Mouse (Mus musculus) forebrain, embryonic 13.5 days (tissue): Measurements from ENCODE around the gene Syndig1. TPM values are rescaled to one million over a fixed set of nuclear protein-coding genes. Genes with fewer than 3 reads are reported as not detected.

ENCODE experiments used
- ATAC-seq: fragments of 200-750 bp; cut with Nextera tagmentation; 2 replicates; pipeline ENCODE4 v1.8.0; 2017
- H3K27ac ChIP-seq: fragments of 300-500 bp; sonication (generic); 2 replicates; pipeline ENCODE4 v1.5.1; 2015; ENCODE audit warnings: inconsistent platforms, mild to moderate bottlenecking, moderate library complexity
- H3K27me3 ChIP-seq: fragments of 300-500 bp; sonication (generic); 2 replicates; pipeline ENCODE4 v1.6.1; 2015; ENCODE audit warnings: mild to moderate bottlenecking, inconsistent platforms
- H3K36me3 ChIP-seq: fragments of 300-500 bp; sonication (generic); 2 replicates; pipeline ENCODE4 v1.6.1; 2015; ENCODE audit warnings: mild to moderate bottlenecking, inconsistent platforms; ENCODE audit not compliant: poor library complexity, severe bottlenecking
- H3K4me1 ChIP-seq: fragments of 300-500 bp; sonication (generic); 2 replicates; pipeline ENCODE4 v1.6.1; 2015; ENCODE audit warnings: inconsistent platforms
- H3K4me2 ChIP-seq: fragments of 300-500 bp; sonication (generic); 2 replicates; pipeline ENCODE4 v1.6.1; 2015; ENCODE audit warnings: inconsistent platforms, mild to moderate bottlenecking, moderate library complexity
- H3K4me3 ChIP-seq: fragments of 300-500 bp; sonication (generic); 2 replicates; pipeline ENCODE4 v1.5.1; 2015; ENCODE audit warnings: mild to moderate bottlenecking, inconsistent platforms
- H3K9ac ChIP-seq: fragments of 300-500 bp; sonication (generic); 2 replicates; pipeline ENCODE4 v1.6.1; 2015; ENCODE audit warnings: mild to moderate bottlenecking, inconsistent platforms
- H3K9me3 ChIP-seq: fragments of 300-500 bp; sonication (generic); replicated peaks from 2 replicates; pipeline ENCODE4 v1.6.1; 2016; ENCODE audit warnings: inconsistent platforms
- WGBS: fragments of 180-500 bp; shearing (Covaris S2); methylation state at CpG from one replicate; pipeline ENCODE4 v1.1.7; 2015; 5-methylcytosine and 5-hydroxymethylcytosine counted together
- polyA plus RNA-seq: library from polyadenylated mRNA; unstranded; fragments of >200 nt; fragmentation: Nextera tagmentation; extraction: Ambion mirVana; gene quantifications from 2 replicates; pipeline ENCODE4 v1.2.1, GENCODE M21; 2015

The Syndig1 gene
- polyA plus RNA-seq, 1 experiment from 2014 or later, result 8.2 TPM

DNA sequence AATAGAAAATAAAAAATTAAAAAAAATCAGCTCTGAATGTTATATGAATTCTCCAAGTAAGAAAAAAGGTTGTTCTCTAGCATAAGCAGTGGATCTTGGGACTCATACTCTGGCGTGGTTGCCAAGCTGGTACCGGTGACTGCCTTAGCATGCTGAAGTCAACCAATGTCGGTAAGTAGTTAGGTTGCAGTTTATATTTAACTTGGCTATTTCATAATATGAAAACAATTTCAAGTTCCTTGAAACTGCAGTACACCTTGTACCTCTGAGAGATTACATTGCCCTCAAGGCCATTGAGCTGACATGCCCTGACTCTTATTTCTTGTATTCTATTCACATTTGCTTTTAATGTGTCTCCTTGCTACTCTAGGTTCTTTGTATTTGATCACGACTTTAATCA is 163.9 kb downstream of the Syndig1 start:
- no peak overlapping the region for H3K4me3 ChIP-seq
- H3K4me2 ChIP-seq, result no peak overlapping the region
- H3K27ac ChIP-seq, result no peak overlapping the region
- H3K4me1 ChIP-seq, result peaks cover 7% of the 10 kb centered on the region
- H3K9me3 ChIP-seq, result no peaks in the 10 kb centered on the region
- no peaks in the 10 kb centered on the region for H3K27me3 ChIP-seq
- WGBS, result 96% methylated on average over 4 of the region's 4 CpGs
- no peak for ATAC-seq
- H3K36me3 ChIP-seq, result no peaks in the 10 kb centered on the region
- no peak overlapping the region for H3K9ac ChIP-seq

DNA sequence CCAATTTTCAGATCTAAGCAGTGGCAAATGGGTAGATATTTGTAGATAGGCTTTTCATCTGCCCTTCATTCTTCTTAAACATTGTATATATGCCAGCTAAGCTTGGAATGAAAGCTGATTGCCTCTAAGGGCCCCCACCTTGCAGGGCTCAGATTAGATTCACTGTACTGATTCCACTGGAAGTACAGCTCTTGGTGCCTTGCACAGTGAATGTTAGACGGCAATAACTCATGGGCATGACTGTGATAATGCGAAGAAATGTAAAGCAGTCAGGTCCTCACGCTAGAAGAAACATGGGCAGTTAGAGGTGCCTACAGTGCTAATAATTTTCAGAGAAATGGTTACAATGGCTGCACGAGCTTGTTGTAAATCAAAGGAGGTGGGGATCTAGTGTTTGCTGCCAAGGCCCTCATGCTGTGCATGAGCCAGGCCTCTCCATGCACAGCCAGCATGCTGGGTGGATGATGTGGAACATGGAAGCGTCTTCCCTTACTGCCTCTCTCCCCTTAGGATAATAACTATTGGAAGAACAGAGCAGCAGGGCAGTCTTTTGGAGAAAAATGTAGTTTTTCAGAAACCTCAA is 167.5 kb downstream of the Syndig1 start:
- 75% methylated on average over 5 of the region's 5 CpGs for WGBS
- H3K27ac ChIP-seq, result no peak overlapping the region
- H3K4me3 ChIP-seq, result no peak overlapping the region
- H3K9me3 ChIP-seq, result no peaks in the 10 kb centered on the region
- H3K36me3 ChIP-seq, result no peaks in the 10 kb centered on the region
- no peak overlapping the region for H3K4me2 ChIP-seq
- H3K27me3 ChIP-seq, result no peaks in the 10 kb centered on the region
- H3K9ac ChIP-seq, result no peak overlapping the region
- H3K4me1 ChIP-seq, result peaks cover 12% of the 10 kb centered on the region
- no peak for ATAC-seq

GRCm38 (mm10) chr2:149997657-149998056 is 168.6 kb downstream of the Syndig1 start:
- WGBS, result 100% methylated on average over 1 of the region's 2 CpGs

GRCm38 (mm10) chr2:149998373-149999108 is 169.5 kb downstream of the Syndig1 start:
- Histone ChIP-seq H3K9me3 (no peaks in the 10 kb centered on the region), H3K27ac (no peak overlapping the region)

More at GRCm38 (mm10) chr2:149997657-149998056, 168.6 kb downstream of the Syndig1 start:
- H3K9ac ChIP-seq, result no peak overlapping the region
- peaks cover 12% of the 10 kb centered on the region for H3K4me1 ChIP-seq
- no peaks in the 10 kb centered on the region for H3K9me3 ChIP-seq
- H3K27me3 ChIP-seq, result no peaks in the 10 kb centered on the region
- H3K36me3 ChIP-seq, result no peaks in the 10 kb centered on the region
- no peak overlapping the region for H3K4me2 ChIP-seq
- ATAC-seq, result peak; percentile 64
- no peak overlapping the region for H3K27ac ChIP-seq
- H3K4me3 ChIP-seq, result no peak overlapping the region

DNA sequence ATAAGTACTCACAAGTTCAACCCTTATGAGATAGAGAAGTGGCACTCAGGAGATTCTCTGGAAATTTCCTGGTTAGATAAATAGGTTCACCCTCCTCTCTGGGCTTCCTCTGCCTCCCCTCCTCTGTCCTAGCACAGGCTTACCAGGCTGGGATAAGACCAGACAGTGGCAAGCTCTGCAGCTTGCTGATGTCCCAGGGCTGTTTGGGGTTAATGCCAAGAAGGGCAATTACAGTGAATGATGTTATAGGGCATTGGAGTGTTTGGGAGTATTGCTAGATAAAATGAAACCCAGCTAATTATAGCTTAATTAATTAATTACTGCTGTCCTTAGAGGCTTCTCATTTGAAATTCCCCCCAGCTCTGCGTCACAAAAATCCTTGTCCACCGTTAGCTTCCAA is 171.6 kb downstream of the Syndig1 start:
- 50% methylated on average over 2 of the region's 2 CpGs for WGBS
- H3K4me1 ChIP-seq, result peaks cover 12% of the 10 kb centered on the region
- H3K9ac ChIP-seq, result no peak overlapping the region
- H3K36me3 ChIP-seq, result no peaks in the 10 kb centered on the region
- ATAC-seq, result no peak; the same call in 1 of the 2 replicates
- no peak overlapping the region for H3K27ac ChIP-seq
- no peak overlapping the region for H3K4me3 ChIP-seq
- H3K4me2 ChIP-seq, result no peak overlapping the region
- no peaks in the 10 kb centered on the region for H3K9me3 ChIP-seq
- no peaks in the 10 kb centered on the region for H3K27me3 ChIP-seq

More at GRCm38 (mm10) chr2:149998373-149999108, 169.5 kb downstream of the Syndig1 start:
- Histone ChIP-seq H3K4me1 (peaks cover 12% of the 10 kb centered on the region), H3K4me3 (no peak overlapping the region), H3K36me3 (no peaks in the 10 kb centered on the region), H3K27me3 (no peaks in the 10 kb centered on the region), H3K4me2 (no peak overlapping the region), H3K9ac (no peak overlapping the region)
- no peak for ATAC-seq
- 65% methylated on average over 4 of the region's 4 CpGs for WGBS

DNA sequence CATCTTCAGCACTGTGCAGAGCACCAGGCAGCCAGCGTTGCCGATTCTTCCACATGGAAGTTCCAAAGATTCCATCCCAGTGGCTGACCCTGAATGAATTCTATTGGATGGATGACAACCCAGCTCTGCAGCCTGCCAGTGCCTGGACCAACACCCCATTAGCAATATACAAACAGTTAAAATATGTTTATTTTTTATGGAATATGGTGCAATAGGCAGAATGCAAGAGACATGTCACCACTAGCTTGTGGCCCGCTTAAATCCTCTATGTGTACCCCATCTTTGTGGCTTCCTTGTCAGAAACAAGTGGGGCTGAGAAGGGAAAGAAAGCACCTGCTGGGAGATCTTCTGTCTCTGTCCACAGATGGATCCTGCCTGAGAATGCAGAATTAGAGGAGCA is 174.5 kb downstream of the Syndig1 start:
- WGBS, result 95% methylated on average over 3 of the region's 3 CpGs

GRCm38 (mm10) chr2:150012787-150013346 is 183.9 kb downstream of the Syndig1 start:
- H3K9me3 ChIP-seq, result no peaks in the 10 kb centered on the region
- no peak overlapping the region for H3K4me2 ChIP-seq
- no peak overlapping the region for H3K9ac ChIP-seq
- H3K27me3 ChIP-seq, result no peaks in the 10 kb centered on the region
- WGBS, result 75% methylated on average over 6 of the region's 6 CpGs
- no peaks in the 10 kb centered on the region for H3K36me3 ChIP-seq
- H3K27ac ChIP-seq, result no peak overlapping the region
- H3K4me1 ChIP-seq, result peaks cover 21% of the 10 kb centered on the region
- peak; percentile 39 for ATAC-seq
- H3K4me3 ChIP-seq, result no peak overlapping the region

More for the DNA sequence above, 174.5 kb downstream of the Syndig1 start:
- no peak overlapping the region for H3K27ac ChIP-seq
- no peaks in the 10 kb centered on the region for H3K27me3 ChIP-seq
- H3K4me2 ChIP-seq, result no peak overlapping the region
- H3K9ac ChIP-seq, result no peak overlapping the region
- no peaks in the 10 kb centered on the region for H3K4me1 ChIP-seq
- no peak for ATAC-seq
- no peaks in the 10 kb centered on the region for H3K36me3 ChIP-seq
- no peaks in the 10 kb centered on the region for H3K9me3 ChIP-seq
- no peak overlapping the region for H3K4me3 ChIP-seq

DNA sequence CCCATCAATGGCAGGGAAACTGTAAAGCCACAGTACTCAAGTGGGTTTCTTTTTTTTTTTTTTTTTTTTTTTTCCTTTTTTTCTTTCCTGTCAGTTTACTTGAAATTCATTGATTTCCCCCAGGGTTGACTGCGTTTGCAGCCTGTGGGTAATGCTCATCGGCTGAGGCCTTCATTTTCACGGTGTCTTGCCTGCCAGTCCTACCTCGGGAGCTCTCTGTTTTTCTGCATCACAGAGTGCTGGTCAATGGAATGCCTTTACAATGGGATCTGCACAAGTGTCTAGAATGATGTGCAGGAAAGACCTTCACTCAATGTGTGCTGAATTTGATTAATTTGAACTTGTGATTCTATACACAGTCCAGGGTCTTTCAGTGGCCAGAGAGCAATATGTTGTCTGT is 184.8 kb downstream of the Syndig1 start:
- Histone ChIP-seq H3K36me3 (no peaks in the 10 kb centered on the region), H3K4me2 (no peak overlapping the region), H3K9me3 (no peaks in the 10 kb centered on the region), H3K4me1 (peaks cover 21% of the 10 kb centered on the region), H3K4me3 (no peak overlapping the region), H3K9ac (no peak overlapping the region), H3K27ac (no peak overlapping the region), H3K27me3 (no peaks in the 10 kb centered on the region)
- WGBS, result 37% methylated on average over 4 of the region's 4 CpGs
- ATAC-seq, result no peak

- Histone ChIP-seq H3K36me3 (no peaks in the 10 kb centered on the region), H3K27ac (no peak overlapping the region), H3K9me3 (no peaks in the 10 kb centered on the region), H3K27me3 (no peaks in the 10 kb centered on the region), H3K4me1 (peaks cover 21% of the 10 kb centered on the region), H3K4me2 (no peak overlapping the region), H3K4me3 (no peak overlapping the region), H3K9ac (no peak overlapping the region)
- ATAC-seq, result no peak
- WGBS, result 61% methylated on average over 5 of the region's 5 CpGs
These were observed 187.3 kb downstream of the Syndig1 start for GRCm38 (mm10) chr2:150016303-150016702.

DNA sequence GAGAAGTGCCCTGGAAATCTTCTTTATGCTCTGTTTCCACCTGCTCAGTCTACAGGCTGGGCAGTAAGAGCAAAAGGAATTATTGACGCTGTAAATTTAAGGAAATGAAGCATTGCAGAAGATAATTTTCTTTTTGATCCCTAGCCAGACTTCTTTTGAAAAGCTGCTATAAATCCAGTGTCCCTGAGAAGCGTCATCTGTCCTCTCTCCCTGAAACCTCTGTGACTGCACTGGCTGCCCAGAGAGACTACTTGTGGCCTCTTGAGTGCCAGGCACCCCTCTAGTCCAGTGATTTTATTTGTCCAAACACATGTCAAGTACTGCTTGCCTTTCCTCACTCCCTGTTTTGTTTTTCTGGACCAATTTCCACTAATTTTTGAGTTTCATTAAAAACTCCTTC is 191.7 kb downstream of the Syndig1 start:
- 83% methylated on average over 2 of the region's 2 CpGs for WGBS
- no peak for ATAC-seq
- no peak overlapping the region for H3K9ac ChIP-seq
- H3K27ac ChIP-seq, result no peak overlapping the region
- no peaks in the 10 kb centered on the region for H3K27me3 ChIP-seq
- no peaks in the 10 kb centered on the region for H3K9me3 ChIP-seq
- no peaks in the 10 kb centered on the region for H3K36me3 ChIP-seq
- peaks cover 7% of the 10 kb centered on the region; the same call in 1 of the 2 replicates for H3K4me1 ChIP-seq
- no peak overlapping the region for H3K4me3 ChIP-seq
- no peak overlapping the region for H3K4me2 ChIP-seq

- Histone ChIP-seq H3K4me3 (no peak overlapping the region), H3K4me2 (no peak overlapping the region), H3K4me1 (peaks cover 7% of the 10 kb centered on the region; the same call in 1 of the 2 replicates), H3K9ac (no peak overlapping the region), H3K27me3 (no peaks in the 10 kb centered on the region), H3K36me3 (no peaks in the 10 kb centered on the region), H3K9me3 (no peaks in the 10 kb centered on the region), H3K27ac (no peak overlapping the region)
- peak; percentile 95 for ATAC-seq
- WGBS, result 0% methylated on average over 2 of the region's 2 CpGs
These were observed 194.9 kb downstream of the Syndig1 start for GRCm38 (mm10) chr2:150023873-150024339.

DNA sequence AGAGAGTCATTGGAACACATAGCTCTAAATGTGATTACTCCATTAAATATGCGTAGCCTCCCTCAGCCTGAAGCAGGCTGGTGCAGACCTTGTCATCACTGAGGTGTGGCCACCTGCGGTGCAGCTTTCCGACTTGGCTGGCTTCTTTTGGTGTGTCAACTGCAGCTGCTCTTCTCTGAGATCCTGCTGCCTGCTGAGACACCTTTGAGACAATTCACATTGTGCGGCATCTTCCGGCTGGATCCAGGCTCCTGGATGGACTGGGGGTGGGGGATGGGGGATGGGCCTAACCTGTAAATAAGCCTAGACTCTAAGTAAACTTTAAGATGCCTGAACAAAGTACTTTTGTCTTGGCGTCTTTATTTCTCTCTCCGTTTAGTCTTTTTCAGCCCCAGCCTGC is 214.5 kb downstream of the Syndig1 start:
- H3K27me3 ChIP-seq, result no peaks in the 10 kb centered on the region
- H3K4me1 ChIP-seq, result no peaks in the 10 kb centered on the region
- H3K4me2 ChIP-seq, result no peak overlapping the region
- no peaks in the 10 kb centered on the region for H3K36me3 ChIP-seq
- ATAC-seq, result no peak
- WGBS, result 81% methylated on average over 7 of the region's 7 CpGs
- H3K4me3 ChIP-seq, result no peak overlapping the region
- no peaks in the 10 kb centered on the region; the same call in 1 of the 2 replicates for H3K9me3 ChIP-seq
- no peak overlapping the region for H3K27ac ChIP-seq
- no peak overlapping the region for H3K9ac ChIP-seq
